1 mouse cellular context compared by ENCODE assay signal in the genomic region with DNA sequence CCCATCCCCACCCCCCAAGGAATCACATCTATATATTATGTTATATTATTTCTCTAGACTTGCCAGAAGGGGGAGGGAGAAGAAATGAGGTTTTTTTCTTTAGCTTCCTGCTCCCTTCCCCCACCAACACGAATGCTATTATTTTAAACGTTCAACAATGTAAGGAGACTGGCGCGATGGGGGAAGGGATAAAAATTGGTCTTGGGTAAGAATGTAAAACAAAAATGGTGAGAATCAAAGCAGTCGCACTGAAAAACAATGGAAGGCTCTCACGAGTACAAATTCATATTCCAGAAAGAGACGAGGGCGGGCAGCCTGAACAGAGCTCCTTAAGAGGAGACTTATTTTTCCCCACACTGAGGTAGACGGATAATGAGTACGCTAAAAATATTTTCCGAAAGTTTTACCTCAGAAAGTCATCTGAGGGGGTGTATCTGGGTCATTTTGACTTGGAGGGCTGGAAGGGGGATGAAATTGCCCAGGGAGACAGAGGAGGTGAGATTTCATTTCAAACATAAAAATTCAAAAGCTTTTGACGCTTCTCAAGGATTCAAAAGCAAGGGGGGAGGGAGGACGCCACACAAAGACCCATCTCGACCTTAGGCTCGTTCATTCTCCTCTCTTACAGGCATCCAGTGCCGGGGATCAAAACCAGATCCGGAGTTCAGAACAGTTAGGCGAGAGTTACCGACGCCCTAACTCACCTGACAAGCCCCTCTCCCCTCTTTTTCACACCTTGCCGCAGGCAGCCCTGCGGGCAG.
TF ChIP-seq lines count a peak whose summit lies in the region.

No protein-coding gene starts in this region.

TF ChIP-seq in CH12.LX, 34 proteins besides CTCF, POLR2A, EP300 and RAD21 (continued from another document):
- TF ChIP-seq USF2 (conservative IDR thresholded peaks at IDR 0.05; ENCODE audit: low read depth, low read length) (no peak), POLR2AphosphoS2 (IDR thresholded peaks at IDR 0.05; ENCODE audit: low read depth, low read length) (no peak), TCF12 (IDR thresholded peaks at IDR 0.05; ENCODE audit: low read depth, low read length) (no peak), NRF1 (IDR thresholded peaks at IDR 0.05; ENCODE audit: low read depth, low read length) (no peak), IRF4 (IDR thresholded peaks at IDR 0.05; ENCODE audit: low read depth, low read length) (no peak), SMC3 (IDR thresholded peaks at IDR 0.05; ENCODE audit: low read depth, low read length) (no peak), MAFK (IDR thresholded peaks at IDR 0.05; ENCODE audit: insufficient replicate concordance, low read length) (no peak), PAX5 (IDR thresholded peaks at IDR 0.05; ENCODE audit: low read length) (no peak), ZKSCAN1 (IDR thresholded peaks at IDR 0.05; ENCODE audit: borderline replicate concordance, low read depth, low read length) (no peak), TBP (conservative IDR thresholded peaks at IDR 0.05; ENCODE audit: low read depth, low read length) (peak; percentile 41; the same call in 1 of the 2 replicates), NELFE (IDR thresholded peaks at IDR 0.05; ENCODE audit: low read depth, low read length) (no peak), KAT2A (IDR thresholded peaks at IDR 0.05; ENCODE audit: insufficient replicate concordance, low read length) (no peak), ELF1 (IDR thresholded peaks at IDR 0.05; ENCODE audit: low read depth, low read length) (no peak; the same call in 1 of the 2 replicates), GABPA (IDR thresholded peaks at IDR 0.05; ENCODE audit: insufficient replicate concordance, low read depth, low read length) (no peak), CHD2 (IDR thresholded peaks at IDR 0.05; ENCODE audit: low read length) (peak; percentile 95)
